Mouse (Mus musculus) stomach, embryonic 14.5 days (tissue): Measurements from ENCODE around the gene Wee2. TPM values are rescaled to one million over a fixed set of nuclear protein-coding genes. Genes with fewer than 3 reads are reported as not detected.

Experiments used
- ATAC-seq: fragments of 200-750 bp; cut with Nextera tagmentation; 2 replicates; pipeline ENCODE4 v1.8.0; 2017; ENCODE audit warnings: low read depth, moderate TSS enrichment; ENCODE audit not compliant: insufficient number of reproducible peaks, insufficient read depth, low FRiP score
- H3K27ac ChIP-seq: fragments of 300-500 bp; sonication (generic); 2 replicates; pipeline ENCODE4 v1.5.1; 2014; ENCODE audit warnings: mild to moderate bottlenecking, low read length, moderate library complexity, mixed read lengths
- H3K27me3 ChIP-seq: fragments of 300-500 bp; sonication (generic); 2 replicates; pipeline ENCODE4 v1.6.1; 2014; ENCODE audit warnings: low read length, control low read depth, mixed read lengths; ENCODE audit not compliant: control insufficient read depth, insufficient read depth
- H3K36me3 ChIP-seq: fragments of 300-500 bp; sonication (generic); 2 replicates; pipeline ENCODE4 v1.6.1; 2014; ENCODE audit warnings: mild to moderate bottlenecking, control low read depth, low read length, moderate library complexity, mixed read lengths; ENCODE audit not compliant: control insufficient read depth, insufficient read depth
- H3K4me1 ChIP-seq: fragments of 300-500 bp; sonication (generic); 2 replicates; pipeline ENCODE4 v1.6.1; 2014; ENCODE audit warnings: low read length, control low read depth, mixed read lengths; ENCODE audit not compliant: control insufficient read depth, insufficient read depth
- H3K4me2 ChIP-seq: fragments of 300-500 bp; sonication (generic); replicated peaks from 2 replicates; pipeline ENCODE4 v1.6.1; 2014; ENCODE audit warnings: low read depth, low read length, control low read depth
- H3K4me3 ChIP-seq: fragments of 300-500 bp; sonication (generic); 2 replicates; pipeline ENCODE4 v1.5.1; 2014; ENCODE audit warnings: low read depth, low read length, control low read depth
- H3K9ac ChIP-seq: fragments of 300-500 bp; sonication (generic); replicated peaks from 2 replicates; pipeline ENCODE4 v1.6.1; 2014; ENCODE audit warnings: low read depth, mild to moderate bottlenecking, control low read depth, low read length, moderate library complexity, mixed read lengths
- H3K9me3 ChIP-seq: fragments of 300-500 bp; sonication (generic); 2 replicates; pipeline ENCODE4 v1.6.1; 2016; ENCODE audit warnings: low read depth, low read length, control low read depth; ENCODE audit not compliant: control insufficient read depth
- WGBS: fragments of 180-500 bp; shearing (Covaris S2); extraction: QIAGEN DNeasy Blood & Tissue Kit; methylation state at CpG from one replicate; pipeline ENCODE4 v1.1.7; 2014; 5-methylcytosine and 5-hydroxymethylcytosine counted together
- polyA plus RNA-seq: library from polyadenylated mRNA; unstranded; fragments of >200 nt; fragmentation: Nextera tagmentation; extraction: Ambion mirVana; gene quantifications from 2 replicates; pipeline ENCODE4 v1.2.1, GENCODE M21; 2014

The Wee2 gene
- polyA plus RNA-seq, 1 experiment from 2014 or later, result not detected

- Histone ChIP-seq H3K4me3 (no peak overlapping the region), H3K4me1 (no peaks in the 10 kb centered on the region), H3K4me2 (no peak overlapping the region), H3K27ac (no peak overlapping the region), H3K36me3 (no peaks in the 10 kb centered on the region; the same call in 1 of the 2 replicates), H3K9ac (no peak overlapping the region), H3K9me3 (no peaks in the 10 kb centered on the region), H3K27me3 (no peaks in the 10 kb centered on the region)
- 93% methylated on average over 4 of the region's 4 CpGs for WGBS
- no peak for ATAC-seq
Measured at GRCm38 (mm10) chr6:40418386-40418785, 20.5 kb upstream of the Wee2 start.

DNA sequence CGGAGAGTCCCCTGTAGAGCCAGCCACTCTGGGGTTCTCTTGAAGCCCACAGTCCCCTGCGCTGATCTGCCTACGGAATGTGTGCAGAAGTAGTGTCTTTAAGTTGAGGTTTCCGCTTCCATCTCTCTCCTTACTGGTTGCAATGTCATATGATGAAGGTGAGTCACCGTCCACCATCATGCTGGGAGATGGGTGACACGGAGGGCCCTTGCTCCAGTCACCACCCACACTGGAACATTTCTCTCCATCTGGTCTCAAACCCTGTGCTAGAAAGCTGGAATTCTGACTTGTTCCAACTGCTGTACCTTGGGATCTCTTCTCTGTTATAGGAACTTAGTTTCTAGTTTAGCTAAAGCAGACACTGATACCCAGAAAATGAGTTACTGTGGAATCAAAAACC is 17.8 kb upstream of the Wee2 start:
- Histone ChIP-seq H3K27me3 (no peaks in the 10 kb centered on the region), H3K36me3 (no peaks in the 10 kb centered on the region; the same call in 1 of the 2 replicates), H3K9me3 (no peaks in the 10 kb centered on the region), H3K4me1 (no peaks in the 10 kb centered on the region), H3K4me2 (no peak overlapping the region), H3K4me3 (no peak overlapping the region), H3K9ac (no peak overlapping the region), H3K27ac (no peak overlapping the region)
- no peak for ATAC-seq
- WGBS, result 84% methylated on average over 6 of the region's 6 CpGs

GRCm38 (mm10) chr6:40423013-40423412 is 15.9 kb upstream of the Wee2 start:
- Histone ChIP-seq H3K27ac (no peak overlapping the region), H3K9ac (no peak overlapping the region)
- no peak for ATAC-seq

GRCm38 (mm10) chr6:40423774-40424173 is 15.1 kb upstream of the Wee2 start:
- H3K27me3 ChIP-seq, result no peaks in the 10 kb centered on the region
- ATAC-seq, result no peak
- H3K4me2 ChIP-seq, result no peak overlapping the region
- H3K9ac ChIP-seq, result no peak overlapping the region
- H3K9me3 ChIP-seq, result no peaks in the 10 kb centered on the region
- no peaks in the 10 kb centered on the region; the same call in 1 of the 2 replicates for H3K36me3 ChIP-seq
- 58% methylated on average over 1 of the region's 1 CpGs for WGBS
- H3K4me3 ChIP-seq, result no peak overlapping the region
- no peak overlapping the region for H3K27ac ChIP-seq
- H3K4me1 ChIP-seq, result no peaks in the 10 kb centered on the region

More at GRCm38 (mm10) chr6:40423013-40423412, 15.9 kb upstream of the Wee2 start:
- H3K4me3 ChIP-seq, result no peak overlapping the region
- 87% methylated on average over 1 of the region's 1 CpGs for WGBS
- H3K9me3 ChIP-seq, result no peaks in the 10 kb centered on the region
- no peaks in the 10 kb centered on the region for H3K27me3 ChIP-seq
- no peak overlapping the region for H3K4me2 ChIP-seq
- H3K36me3 ChIP-seq, result no peaks in the 10 kb centered on the region; the same call in 1 of the 2 replicates
- H3K4me1 ChIP-seq, result no peaks in the 10 kb centered on the region

GRCm38 (mm10) chr6:40427441-40427840 is 11.4 kb upstream of the Wee2 start:
- ATAC-seq, result no peak
- H3K27me3 ChIP-seq, result no peaks in the 10 kb centered on the region
- 83% methylated on average over 7 of the region's 7 CpGs for WGBS
- H3K4me3 ChIP-seq, result no peak overlapping the region
- no peak overlapping the region for H3K4me2 ChIP-seq
- no peak overlapping the region for H3K9ac ChIP-seq
- peaks cover 13% of the 10 kb centered on the region; the same call in 1 of the 2 replicates for H3K4me1 ChIP-seq
- H3K9me3 ChIP-seq, result no peaks in the 10 kb centered on the region
- H3K27ac ChIP-seq, result no peak overlapping the region
- H3K36me3 ChIP-seq, result no peaks in the 10 kb centered on the region

GRCm38 (mm10) chr6:40428696-40429095 is 10.2 kb upstream of the Wee2 start:
- Histone ChIP-seq H3K27ac (no peak overlapping the region), H3K4me2 (no peak overlapping the region), H3K27me3 (no peaks in the 10 kb centered on the region), H3K4me1 (peaks cover 13% of the 10 kb centered on the region; the same call in 1 of the 2 replicates), H3K9me3 (no peaks in the 10 kb centered on the region), H3K4me3 (no peak overlapping the region), H3K36me3 (no peaks in the 10 kb centered on the region), H3K9ac (no peak overlapping the region)
- no peak for ATAC-seq
- 47% methylated on average over 3 of the region's 3 CpGs for WGBS

DNA sequence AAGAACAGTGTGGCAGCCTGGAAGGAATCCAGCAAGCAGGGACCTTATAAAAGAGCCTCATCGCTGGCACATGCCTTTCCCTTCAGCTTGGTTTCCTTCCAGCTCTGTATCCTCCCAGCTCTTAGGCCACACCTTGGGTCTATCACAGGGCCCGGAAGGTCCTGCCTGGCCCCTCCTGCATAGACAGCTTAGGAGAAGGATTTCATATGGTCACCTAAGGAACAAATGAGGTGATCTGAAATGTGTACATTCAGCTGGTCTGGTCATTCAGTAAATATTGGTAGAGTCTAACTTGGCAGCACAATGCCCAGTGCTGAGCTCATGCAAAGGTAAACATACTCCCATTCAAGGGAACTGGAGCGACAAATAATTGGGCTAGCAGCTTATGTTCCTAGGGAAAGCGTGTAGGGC is 9.4 kb upstream of the Wee2 start:
- peak; percentile 90 for ATAC-seq
- 52% methylated on average over 4 of the region's 4 CpGs for WGBS

GRCm38 (mm10) chr6:40430251-40430650 is 8.6 kb upstream of the Wee2 start:
- Histone ChIP-seq H3K4me1 (peaks cover 16% of the 10 kb centered on the region; the same call in 1 of the 2 replicates), H3K4me3 (no peak overlapping the region), H3K36me3 (no peaks in the 10 kb centered on the region), H3K4me2 (no peak overlapping the region), H3K9ac (no peak overlapping the region), H3K27ac (peak overlapping the region; percentile 61), H3K9me3 (no peaks in the 10 kb centered on the region), H3K27me3 (no peaks in the 10 kb centered on the region)
- 82% methylated on average over 3 of the region's 3 CpGs for WGBS
- ATAC-seq, result no peak

More for the DNA sequence above, 9.4 kb upstream of the Wee2 start:
- H3K4me3 ChIP-seq, result no peak overlapping the region
- H3K9ac ChIP-seq, result no peak overlapping the region
- H3K4me1 ChIP-seq, result peaks cover 13% of the 10 kb centered on the region; the same call in 1 of the 2 replicates
- H3K27ac ChIP-seq, result no peak overlapping the region
- H3K9me3 ChIP-seq, result no peaks in the 10 kb centered on the region
- no peaks in the 10 kb centered on the region for H3K36me3 ChIP-seq
- H3K27me3 ChIP-seq, result no peaks in the 10 kb centered on the region
- no peak overlapping the region for H3K4me2 ChIP-seq

DNA sequence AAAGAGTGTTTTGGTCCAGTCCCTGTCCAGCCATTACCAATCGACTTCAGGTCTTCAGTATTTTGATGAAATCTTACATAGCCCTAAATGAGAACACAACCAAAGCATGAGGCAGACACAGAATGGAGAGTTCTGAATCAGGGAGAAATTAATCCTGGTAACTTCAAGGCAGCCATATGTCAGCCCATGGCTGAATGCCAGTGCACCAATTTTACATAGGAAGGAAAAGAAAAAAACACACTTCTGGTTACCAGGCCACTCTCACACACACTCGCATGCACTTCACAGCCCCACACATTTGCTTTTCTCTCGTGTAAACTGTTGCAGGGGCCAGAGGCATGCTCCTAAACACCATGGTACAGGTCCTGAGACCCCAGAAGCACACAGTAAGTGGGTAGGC is 8.0 kb upstream of the Wee2 start:
- H3K4me3 ChIP-seq, result no peak overlapping the region
- H3K4me1 ChIP-seq, result peaks cover 16% of the 10 kb centered on the region; the same call in 1 of the 2 replicates
- H3K36me3 ChIP-seq, result no peaks in the 10 kb centered on the region
- H3K9ac ChIP-seq, result no peak overlapping the region
- H3K9me3 ChIP-seq, result no peaks in the 10 kb centered on the region
- no peaks in the 10 kb centered on the region for H3K27me3 ChIP-seq
- ATAC-seq, result no peak
- H3K27ac ChIP-seq, result peak overlapping the region; percentile 15; the same call in 1 of the 2 replicates
- WGBS, result 49% methylated on average over 3 of the region's 3 CpGs
- no peak overlapping the region for H3K4me2 ChIP-seq
